Mouse (Mus musculus): Measurements from ENCODE around the gene Cdkal1. TPM values are rescaled to one million over a fixed set of nuclear protein-coding genes. Genes with fewer than 3 reads are reported as not detected.

Gene Cdkal1
- polyA plus RNA-seq, 1 experiment: 3.3 TPM

GRCm38 (mm10) chr13:29805296-29805695 is 50.2 kb downstream of the Cdkal1 start:
- no peaks in the 10 kb centered on the region for H3K4me1 ChIP-seq (replicated peaks; ENCODE audit: control insufficient read depth, insufficient read depth, low read length)
- no peaks in the 10 kb centered on the region for H3K27me3 ChIP-seq (ENCODE audit: control insufficient read depth, insufficient read depth, low read length)
- H3K4me3 ChIP-seq (ENCODE audit: control insufficient read depth, insufficient read depth, low read length): no peak overlapping the region
- H3K36me3 ChIP-seq (ENCODE audit: control insufficient read depth, insufficient read depth, low read length): no peaks in the 10 kb centered on the region
- no peak for TF ChIP-seq CTCF (IDR thresholded peaks at IDR 0.05; ENCODE audit: borderline replicate concordance, control insufficient read depth, extremely low read depth, insufficient read depth, low read length, poor library complexity)
- TF ChIP-seq POLR2A (IDR thresholded peaks at IDR 0.05; ENCODE audit: control insufficient read depth, extremely low read depth, insufficient read depth, low read length, poor library complexity): no peak
- WGBS: 86% methylated on average over 1 of the region's 1 CpGs
- no peak overlapping the region for H3K27ac ChIP-seq (ENCODE audit: control insufficient read depth, insufficient read depth, low read length)
- no peak for DNase-seq

- no peak overlapping the region for H3K27ac ChIP-seq (ENCODE audit: control insufficient read depth, insufficient read depth, low read length)
- H3K4me1 ChIP-seq (replicated peaks; ENCODE audit: control insufficient read depth, insufficient read depth, low read length): no peaks in the 10 kb centered on the region
- H3K36me3 ChIP-seq (ENCODE audit: control insufficient read depth, insufficient read depth, low read length): no peaks in the 10 kb centered on the region
- no peak for TF ChIP-seq CTCF (IDR thresholded peaks at IDR 0.05; ENCODE audit: borderline replicate concordance, control insufficient read depth, extremely low read depth, insufficient read depth, low read length, poor library complexity)
- no peak for TF ChIP-seq POLR2A (IDR thresholded peaks at IDR 0.05; ENCODE audit: control insufficient read depth, extremely low read depth, insufficient read depth, low read length, poor library complexity)
- no peak for DNase-seq
- WGBS: 94% methylated on average over 6 of the region's 6 CpGs
- no peaks in the 10 kb centered on the region for H3K27me3 ChIP-seq (ENCODE audit: control insufficient read depth, insufficient read depth, low read length)
- H3K4me3 ChIP-seq (ENCODE audit: control insufficient read depth, insufficient read depth, low read length): no peak overlapping the region
Observed at GRCm38 (mm10) chr13:29804034-29804433, 51.4 kb downstream of the Cdkal1 start.

GRCm38 (mm10) chr13:29802699-29803098 is 52.8 kb downstream of the Cdkal1 start:
- DNase-seq: no peak
- Histone ChIP-seq H3K27ac (ENCODE audit: control insufficient read depth, insufficient read depth, low read length) (no peak overlapping the region), H3K36me3 (ENCODE audit: control insufficient read depth, insufficient read depth, low read length) (no peaks in the 10 kb centered on the region), H3K27me3 (ENCODE audit: control insufficient read depth, insufficient read depth, low read length) (no peaks in the 10 kb centered on the region), H3K4me3 (ENCODE audit: control insufficient read depth, insufficient read depth, low read length) (no peak overlapping the region), H3K4me1 (replicated peaks; ENCODE audit: control insufficient read depth, insufficient read depth, low read length) (no peaks in the 10 kb centered on the region)
- TF ChIP-seq POLR2A (IDR thresholded peaks at IDR 0.05; ENCODE audit: control insufficient read depth, extremely low read depth, insufficient read depth, low read length, poor library complexity) (no peak), CTCF (IDR thresholded peaks at IDR 0.05; ENCODE audit: borderline replicate concordance, control insufficient read depth, extremely low read depth, insufficient read depth, low read length, poor library complexity) (no peak)

- no peaks in the 10 kb centered on the region for H3K36me3 ChIP-seq (ENCODE audit: control insufficient read depth, insufficient read depth, low read length)
- WGBS: 97% methylated on average over 6 of the region's 6 CpGs
- TF ChIP-seq CTCF (IDR thresholded peaks at IDR 0.05; ENCODE audit: borderline replicate concordance, control insufficient read depth, extremely low read depth, insufficient read depth, low read length, poor library complexity) (no peak), POLR2A (IDR thresholded peaks at IDR 0.05; ENCODE audit: control insufficient read depth, extremely low read depth, insufficient read depth, low read length, poor library complexity) (no peak)
- no peaks in the 10 kb centered on the region for H3K27me3 ChIP-seq (ENCODE audit: control insufficient read depth, insufficient read depth, low read length)
- no peak overlapping the region for H3K27ac ChIP-seq (ENCODE audit: control insufficient read depth, insufficient read depth, low read length)
- DNase-seq: no peak
- no peak overlapping the region for H3K4me3 ChIP-seq (ENCODE audit: control insufficient read depth, insufficient read depth, low read length)
- H3K4me1 ChIP-seq (replicated peaks; ENCODE audit: control insufficient read depth, insufficient read depth, low read length): no peaks in the 10 kb centered on the region
Observed at GRCm38 (mm10) chr13:29800078-29800477, 55.4 kb downstream of the Cdkal1 start.

GRCm38 (mm10) chr13:29792112-29792511 is 63.4 kb downstream of the Cdkal1 start:
- TF ChIP-seq CTCF (IDR thresholded peaks at IDR 0.05; ENCODE audit: borderline replicate concordance, control insufficient read depth, extremely low read depth, insufficient read depth, low read length, poor library complexity) (no peak), POLR2A (IDR thresholded peaks at IDR 0.05; ENCODE audit: control insufficient read depth, extremely low read depth, insufficient read depth, low read length, poor library complexity) (no peak)

GRCm38 (mm10) chr13:29791439-29791838 is 64.0 kb downstream of the Cdkal1 start:
- Histone ChIP-seq H3K4me3 (ENCODE audit: control insufficient read depth, insufficient read depth, low read length) (no peak overlapping the region), H3K36me3 (ENCODE audit: control insufficient read depth, insufficient read depth, low read length) (no peaks in the 10 kb centered on the region), H3K27ac (ENCODE audit: control insufficient read depth, insufficient read depth, low read length) (no peak overlapping the region), H3K4me1 (replicated peaks; ENCODE audit: control insufficient read depth, insufficient read depth, low read length) (no peaks in the 10 kb centered on the region; the same call in 1 of the 2 replicates), H3K27me3 (ENCODE audit: control insufficient read depth, insufficient read depth, low read length) (no peaks in the 10 kb centered on the region)
- TF ChIP-seq CTCF (IDR thresholded peaks at IDR 0.05; ENCODE audit: borderline replicate concordance, control insufficient read depth, extremely low read depth, insufficient read depth, low read length, poor library complexity): no peak
- no peak for TF ChIP-seq POLR2A (IDR thresholded peaks at IDR 0.05; ENCODE audit: control insufficient read depth, extremely low read depth, insufficient read depth, low read length, poor library complexity)
- WGBS: 92% methylated on average over 6 of the region's 6 CpGs
- DNase-seq: no peak

More at GRCm38 (mm10) chr13:29792112-29792511, 63.4 kb downstream of the Cdkal1 start:
- Histone ChIP-seq H3K4me1 (replicated peaks; ENCODE audit: control insufficient read depth, insufficient read depth, low read length) (no peaks in the 10 kb centered on the region; the same call in 1 of the 2 replicates), H3K27me3 (ENCODE audit: control insufficient read depth, insufficient read depth, low read length) (no peaks in the 10 kb centered on the region), H3K4me3 (ENCODE audit: control insufficient read depth, insufficient read depth, low read length) (no peak overlapping the region), H3K27ac (ENCODE audit: control insufficient read depth, insufficient read depth, low read length) (no peak overlapping the region), H3K36me3 (ENCODE audit: control insufficient read depth, insufficient read depth, low read length) (no peaks in the 10 kb centered on the region)
- DNase-seq: no peak
- 12% methylated on average over 4 of the region's 4 CpGs for WGBS

- no peak for TF ChIP-seq POLR2A (IDR thresholded peaks at IDR 0.05; ENCODE audit: control insufficient read depth, extremely low read depth, insufficient read depth, low read length, poor library complexity)
Observed at GRCm38 (mm10) chr13:29786984-29787383, 68.5 kb downstream of the Cdkal1 start.

More at GRCm38 (mm10) chr13:29786984-29787383, 68.5 kb downstream of the Cdkal1 start:
- no peaks in the 10 kb centered on the region for H3K27me3 ChIP-seq (ENCODE audit: control insufficient read depth, insufficient read depth, low read length)
- no peaks in the 10 kb centered on the region for H3K4me1 ChIP-seq (replicated peaks; ENCODE audit: control insufficient read depth, insufficient read depth, low read length)
- H3K4me3 ChIP-seq (ENCODE audit: control insufficient read depth, insufficient read depth, low read length): no peak overlapping the region
- DNase-seq: no peak
- WGBS: 62% methylated on average over 3 of the region's 3 CpGs
- H3K27ac ChIP-seq (ENCODE audit: control insufficient read depth, insufficient read depth, low read length): no peak overlapping the region
- H3K36me3 ChIP-seq (ENCODE audit: control insufficient read depth, insufficient read depth, low read length): no peaks in the 10 kb centered on the region

All from thymus, adult 2 months (tissue).